Mouse (Mus musculus): Measurements from ENCODE around the gene Gm12166. TPM values are rescaled to one million over a fixed set of nuclear protein-coding genes. Genes with fewer than 3 reads are reported as not detected.
"Not testable (repeated sequence)": the region's sequence is repeated elsewhere in the genome, so short reads cannot be mapped to it uniquely, and the experiment has no call there.

Gene Gm12166
- polyA plus RNA-seq, 1 experiment from 2014 or later: 2.8 TPM

GRCm38 (mm10) chr11:46060651-46061020 is 8.5 kb upstream of the Gm12166 start:
- 65% methylated on average over 5 of the region's 5 CpGs for WGBS
- no peak for ATAC-seq (replicated peaks; ENCODE audit: low FRiP score)
- Histone ChIP-seq H3K27me3 (peaks cover 11% of the 10 kb centered on the region), H3K4me3 (replicated peaks) (no peak overlapping the region), H3K27ac (no peak overlapping the region), H3K9me3 (replicated peaks) (no peaks in the 10 kb centered on the region), H3K4me2 (no peak overlapping the region), H3K36me3 (peaks cover 10% of the 10 kb centered on the region; the same call in 1 of the 2 replicates), H3K9ac (no peak overlapping the region), H3K4me1 (peaks cover 57% of the 10 kb centered on the region)

GRCm38 (mm10) chr11:46059887-46060650 is 7.9 kb upstream of the Gm12166 start:
- Histone ChIP-seq H3K27ac (no peak overlapping the region), H3K9ac (no peak overlapping the region), H3K4me1 (peaks cover 57% of the 10 kb centered on the region), H3K27me3 (peaks cover 11% of the 10 kb centered on the region), H3K4me3 (replicated peaks) (no peak overlapping the region), H3K36me3 (peaks cover 10% of the 10 kb centered on the region; the same call in 1 of the 2 replicates), H3K9me3 (replicated peaks) (no peaks in the 10 kb centered on the region), H3K4me2 (no peak overlapping the region)
- 74% methylated on average over 8 of the region's 8 CpGs for WGBS
- ATAC-seq (replicated peaks; ENCODE audit: low FRiP score): no peak

GRCm38 (mm10) chr11:46058916-46059315 is 6.8 kb upstream of the Gm12166 start:
- Histone ChIP-seq H3K4me1 (peaks cover 52% of the 10 kb centered on the region), H3K4me2 (no peak overlapping the region), H3K27ac (no peak overlapping the region), H3K27me3 (peaks cover 11% of the 10 kb centered on the region), H3K36me3 (peaks cover 10% of the 10 kb centered on the region; the same call in 1 of the 2 replicates), H3K4me3 (replicated peaks) (no peak overlapping the region), H3K9me3 (replicated peaks) (no peaks in the 10 kb centered on the region), H3K9ac (no peak overlapping the region)
- no peak for ATAC-seq (replicated peaks; ENCODE audit: low FRiP score)
- 94% methylated on average over 4 of the region's 4 CpGs for WGBS

- Histone ChIP-seq H3K4me2 (peak overlapping the region; percentile 87), H3K27ac (no peak overlapping the region; the same call in 1 of the 2 replicates), H3K36me3 (peaks cover 4% of the 10 kb centered on the region; the same call in 1 of the 2 replicates), H3K4me1 (peaks cover 44% of the 10 kb centered on the region), H3K27me3 (peaks cover 11% of the 10 kb centered on the region), H3K9ac (no peak overlapping the region), H3K9me3 (replicated peaks) (no peaks in the 10 kb centered on the region), H3K4me3 (replicated peaks) (peak overlapping the region; percentile 65)
- 23% methylated on average over 9 of the region's 9 CpGs for WGBS
- ATAC-seq (replicated peaks; ENCODE audit: low FRiP score): no peak
Measured at GRCm38 (mm10) chr11:46058011-46058410, 5.9 kb upstream of the Gm12166 start.

GRCm38 (mm10) chr11:46056770-46057411 is 4.8 kb upstream of the Gm12166 start:
- peak overlapping the region; percentile 78 for H3K9ac ChIP-seq
- H3K36me3 ChIP-seq: peaks cover under 1% of the 10 kb centered on the region; the same call in 1 of the 2 replicates
- H3K9me3 ChIP-seq (replicated peaks): no peaks in the 10 kb centered on the region
- peaks cover 39% of the 10 kb centered on the region for H3K4me1 ChIP-seq
- H3K4me2 ChIP-seq: peak overlapping the region; percentile 87
- H3K27me3 ChIP-seq: peaks cover 11% of the 10 kb centered on the region
- ATAC-seq (replicated peaks; ENCODE audit: low FRiP score): no peak
- peak overlapping the region; percentile 65 for H3K4me3 ChIP-seq (replicated peaks)
- peak overlapping the region; percentile 94 for H3K27ac ChIP-seq
- 1% methylated on average over 25 of the region's 25 CpGs for WGBS

- WGBS: under 1% methylated on average over 51 of the region's 51 CpGs
- H3K27ac ChIP-seq: peak within 1 kb of the TSS; percentile 94
- ATAC-seq (replicated peaks; ENCODE audit: low FRiP score): peak; percentile 82
- H3K27me3 ChIP-seq: peaks cover 11% of the 10 kb centered on the region
- peaks cover 38% of the 10 kb centered on the region for H3K4me1 ChIP-seq
- H3K36me3 ChIP-seq: no peaks in the 10 kb centered on the region
- H3K4me3 ChIP-seq (replicated peaks): peak within 1 kb of the TSS; percentile 65
- no peaks in the 10 kb centered on the region for H3K9me3 ChIP-seq (replicated peaks)
- peak within 1 kb of the TSS; percentile 78 for H3K9ac ChIP-seq
- peak within 1 kb of the TSS; percentile 87 for H3K4me2 ChIP-seq
Measured at GRCm38 (mm10) chr11:46055896-46056769, 4.0 kb upstream of the Gm12166 start, which contains the start of gene Adam19. Adam19 (plus strand) TSS chr11:46055992.

GRCm38 (mm10) chr11:46054911-46055895 is 3.1 kb upstream of the Gm12166 start:
- H3K27ac ChIP-seq: peak overlapping the region; percentile 94
- peak; percentile 20 for ATAC-seq (replicated peaks; ENCODE audit: low FRiP score)
- H3K9ac ChIP-seq: peak overlapping the region; percentile 78; the same call in 1 of the 2 replicates
- WGBS: 17% methylated on average over 13 of the region's 13 CpGs
- H3K36me3 ChIP-seq: no peaks in the 10 kb centered on the region
- peaks cover 35% of the 10 kb centered on the region for H3K4me1 ChIP-seq
- H3K4me2 ChIP-seq: peak overlapping the region; percentile 87
- H3K9me3 ChIP-seq (replicated peaks): no peaks in the 10 kb centered on the region
- H3K4me3 ChIP-seq (replicated peaks): peak overlapping the region; percentile 65
- H3K27me3 ChIP-seq: peaks cover 11% of the 10 kb centered on the region

- Histone ChIP-seq H3K4me2 (no peak overlapping the region), H3K27ac (no peak overlapping the region), H3K36me3 (no peaks in the 10 kb centered on the region), H3K27me3 (peaks cover 11% of the 10 kb centered on the region), H3K9ac (no peak overlapping the region), H3K4me3 (replicated peaks) (no peak overlapping the region), H3K4me1 (peaks cover 31% of the 10 kb centered on the region), H3K9me3 (replicated peaks) (no peaks in the 10 kb centered on the region)
- 49% methylated on average over 5 of the region's 5 CpGs for WGBS
- no peak for ATAC-seq (replicated peaks; ENCODE audit: low FRiP score)
Measured at GRCm38 (mm10) chr11:46054311-46054710, 2.2 kb upstream of the Gm12166 start.

- H3K4me3 ChIP-seq (replicated peaks); H3K36me3 ChIP-seq; H3K27ac ChIP-seq; H3K9ac ChIP-seq; H3K4me2 ChIP-seq; H3K9me3 ChIP-seq (replicated peaks); ATAC-seq (replicated peaks; ENCODE audit: low FRiP score): not testable (repeated sequence)
- peaks cover 31% of the 10 kb centered on the region for H3K4me1 ChIP-seq
- WGBS: 92% methylated on average over 3 of the region's 3 CpGs
- peaks cover 11% of the 10 kb centered on the region for H3K27me3 ChIP-seq
Measured at GRCm38 (mm10) chr11:46053457-46053856, 1.3 kb upstream of the Gm12166 start.

GRCm38 (mm10) chr11:46047264-46047663 is 4.9 kb downstream of the Gm12166 start:
- no peaks in the 10 kb centered on the region for H3K4me1 ChIP-seq
- no peaks in the 10 kb centered on the region for H3K9me3 ChIP-seq (replicated peaks)
- H3K9ac ChIP-seq: no peak overlapping the region
- no peaks in the 10 kb centered on the region for H3K27me3 ChIP-seq
- no peak overlapping the region for H3K4me3 ChIP-seq (replicated peaks)
- no peak for ATAC-seq (replicated peaks; ENCODE audit: low FRiP score)
- H3K4me2 ChIP-seq: no peak overlapping the region
- 93% methylated on average over 3 of the region's 3 CpGs for WGBS
- no peak overlapping the region for H3K27ac ChIP-seq
- H3K36me3 ChIP-seq: no peaks in the 10 kb centered on the region

- no peak for ATAC-seq (replicated peaks; ENCODE audit: low FRiP score)
- H3K36me3 ChIP-seq: no peaks in the 10 kb centered on the region
- no peak overlapping the region for H3K9ac ChIP-seq
- no peak overlapping the region for H3K4me3 ChIP-seq (replicated peaks)
- H3K4me2 ChIP-seq: no peak overlapping the region
- H3K4me1 ChIP-seq: 0 out of 2 replicates have a peak, but pooled peaks cover under 1% of the 10 kb centered on the region
- WGBS: 71% methylated on average over 5 of the region's 5 CpGs
- H3K27me3 ChIP-seq: no peaks in the 10 kb centered on the region
- no peaks in the 10 kb centered on the region for H3K9me3 ChIP-seq (replicated peaks)
- no peak overlapping the region for H3K27ac ChIP-seq
Measured at GRCm38 (mm10) chr11:46044781-46045180, 7.3 kb downstream of the Gm12166 start.

Measured in kidney, embryonic 15.5 days (tissue).